Mouse (Mus musculus) neural tube, embryonic 12.5 days (tissue): ENCODE results near the gene Cdhr5. TPM values are rescaled to one million over a fixed set of nuclear protein-coding genes. Genes with fewer than 3 reads are reported as not detected.

Experiments
- microRNA counts: library from miRNA; unstranded; fragments of <30 nt; microRNA quantifications from one replicate; lab custom pipeline; 2017
- microRNA-seq: library from miRNA; unstranded; fragments of <30 nt; microRNA quantifications from one replicate; pipeline ENCODE4, GENCODE M21; 2017
- polyA plus RNA-seq: library from polyadenylated mRNA; unstranded; fragments of >200 nt; fragmentation: Nextera tagmentation; extraction: Ambion mirVana; gene quantifications from 2 replicates; pipeline ENCODE4 v1.2.1, GENCODE M21; 2016

Cdhr5 gene
- polyA plus RNA-seq, 1 experiment from 2014 or later: not detected

MicroRNAs encoded within 50 kb of the gene (microRNA counts, 519-probe panel; counts per million panel counts)
- microRNA mmu-miR-210 (lab: Ali Mortazavi, UCI): 5,225 counts per million, percentile 85 among the panel's probes with 10 or more counts

Small RNA genes lying within 50 kb of the gene (microRNA-seq; reads per million reads assigned to microRNA genes)
- gene Mir210: 329 reads per million, percentile 67 among the genes with 10 or more reads in this experiment

Other genes with a start within 250 kb of the Cdhr5 start
- gene Gm17387, start 247.7 kb downstream of the Cdhr5 start, polyA plus RNA-seq: not detected in 2 replicates
- 40.8 and 41.5 TPM in 2 replicates for gene B4galnt4, start 215.7 kb downstream of the Cdhr5 start, polyA plus RNA-seq
- 1.6 and 3.1 TPM in 2 replicates for gene Pkp3, start 198.6 kb downstream of the Cdhr5 start, polyA plus RNA-seq
- gene Sigirr, start 176.2 kb downstream of the Cdhr5 start, polyA plus RNA-seq: 1.6 and 2.3 TPM in 2 replicates
- gene Ano9, start 159.0 kb downstream of the Cdhr5 start, polyA plus RNA-seq: 0.22 TPM in 1 of 2 replicates, not detected in the other
- gene Ptdss2, start 154.4 kb downstream of the Cdhr5 start, polyA plus RNA-seq: 74.7 and 79.8 TPM in 2 replicates
- gene Rnh1, start 103.9 kb downstream of the Cdhr5 start, polyA plus RNA-seq: 56.9 and 60.9 TPM in 2 replicates
- gene Hras, start 82.8 kb downstream of the Cdhr5 start, polyA plus RNA-seq: 114 and 121 TPM in 2 replicates
- gene Lrrc56, start 82.6 kb downstream of the Cdhr5 start, polyA plus RNA-seq: 11.2 TPM in 2 replicates
- gene Lmntd2, start 62.7 kb downstream of the Cdhr5 start, polyA plus RNA-seq: 2.5 and 3.8 TPM in 2 replicates
- gene Rassf7, start 60.9 kb downstream of the Cdhr5 start, polyA plus RNA-seq: 37.1 and 38.7 TPM in 2 replicates
- 88.0 and 92.7 TPM in 2 replicates for gene Phrf1, start 48.0 kb downstream of the Cdhr5 start, polyA plus RNA-seq
- 1.0 and 1.7 TPM in 2 replicates for gene Irf7, start 10.3 kb downstream of the Cdhr5 start, polyA plus RNA-seq
- gene Sct, start 2.3 kb upstream of the Cdhr5 start, polyA plus RNA-seq: 4.5 and 7.1 TPM in 2 replicates
- 0.82 and 0.94 TPM in 2 replicates for gene Drd4, start 15.2 kb upstream of the Cdhr5 start, polyA plus RNA-seq
- gene Deaf1, start 50.9 kb upstream of the Cdhr5 start, polyA plus RNA-seq: 98.9 and 108 TPM in 2 replicates
- gene Tmem80, start 51.0 kb upstream of the Cdhr5 start, polyA plus RNA-seq: 60.9 and 62.5 TPM in 2 replicates
- 1.0 and 1.1 TPM in 2 replicates for gene Eps8l2, start 62.1 kb upstream of the Cdhr5 start, polyA plus RNA-seq
- 366 and 377 TPM in 2 replicates for gene Taldo1, start 115.4 kb upstream of the Cdhr5 start, polyA plus RNA-seq
- 50.5 and 51.5 TPM in 2 replicates for gene Gatd1, start 137.3 kb upstream of the Cdhr5 start, polyA plus RNA-seq
- gene Cend1, start 152.7 kb upstream of the Cdhr5 start, polyA plus RNA-seq: 44.4 and 55.1 TPM in 2 replicates
- gene Slc25a22, start 161.1 kb upstream of the Cdhr5 start, polyA plus RNA-seq: 57.6 and 57.7 TPM in 2 replicates
- gene Pidd1, start 167.2 kb upstream of the Cdhr5 start, polyA plus RNA-seq: 8.4 and 9.8 TPM in 2 replicates
- gene Rplp2, start 170.6 kb upstream of the Cdhr5 start, polyA plus RNA-seq: 803 and 881 TPM in 2 replicates
- 15.8 and 16.5 TPM in 2 replicates for gene Pnpla2, start 178.4 kb upstream of the Cdhr5 start, polyA plus RNA-seq
- gene Cracr2b, start 184.3 kb upstream of the Cdhr5 start, polyA plus RNA-seq: 6.7 and 7.6 TPM in 2 replicates
- gene Cd151, start 190.6 kb upstream of the Cdhr5 start, polyA plus RNA-seq: 20.6 and 22.7 TPM in 2 replicates
- 73.5 and 80.6 TPM in 2 replicates for gene Polr2l, start 198.3 kb upstream of the Cdhr5 start, polyA plus RNA-seq
- gene Tspan4, start 198.5 kb upstream of the Cdhr5 start, polyA plus RNA-seq: 34.2 and 37.1 TPM in 2 replicates